Mouse (Mus musculus) intestine, embryonic 14.5 days (tissue): ENCODE data around the gene Cdpf1. TPM values are rescaled to one million over a fixed set of nuclear protein-coding genes. Genes with fewer than 3 reads are reported as not detected.

Source experiments
- ATAC-seq: fragments of 200-750 bp; cut with Nextera tagmentation; replicated peaks from 2 replicates; pipeline ENCODE4 v1.8.0; 2017; ENCODE audit warnings: low read depth, moderate number of reproducible peaks, moderate TSS enrichment, moderate library complexity; ENCODE audit not compliant: low FRiP score, low TSS enrichment
- DNase-seq: peaks from one replicate; pipeline ENCODE4 v3.0.0-alpha.2; 2018; ENCODE audit warnings: low spot score
- H3K27ac ChIP-seq: fragments of 300-500 bp; sonication (generic); 2 replicates; pipeline ENCODE4 v1.5.1; 2014; ENCODE audit warnings: low read depth, mild to moderate bottlenecking, control low read depth
- H3K27me3 ChIP-seq: fragments of 300-500 bp; sonication (generic); replicated peaks from 2 replicates; pipeline ENCODE4 v1.6.1; 2014; ENCODE audit warnings: low read length, control low read depth; ENCODE audit not compliant: control insufficient read depth, insufficient read depth
- H3K36me3 ChIP-seq: fragments of 300-500 bp; sonication (generic); 2 replicates; pipeline ENCODE4 v1.6.1; 2014; ENCODE audit warnings: low read length, control low read depth; ENCODE audit not compliant: control insufficient read depth, insufficient read depth
- H3K4me1 ChIP-seq: fragments of 300-500 bp; sonication (generic); replicated peaks from 2 replicates; pipeline ENCODE4 v1.6.1; 2014; ENCODE audit warnings: low read length, control low read depth, mixed read lengths; ENCODE audit not compliant: control insufficient read depth, insufficient read depth
- H3K4me2 ChIP-seq: fragments of 300-500 bp; sonication (generic); 2 replicates; pipeline ENCODE4 v1.6.1; 2014; ENCODE audit warnings: low read length
- H3K4me3 ChIP-seq: fragments of 300-500 bp; sonication (generic); 2 replicates; pipeline ENCODE4 v1.5.1; 2014; ENCODE audit warnings: low read depth, low read length, control low read depth, mixed read lengths
- H3K9ac ChIP-seq: fragments of 300-500 bp; sonication (generic); 2 replicates; pipeline ENCODE4 v1.6.1; 2014; ENCODE audit warnings: mild to moderate bottlenecking, low read length
- H3K9me3 ChIP-seq: fragments of 300-500 bp; sonication (generic); 2 replicates; pipeline ENCODE4 v1.6.1; 2016; ENCODE audit warnings: low read length, control low read depth; ENCODE audit not compliant: control insufficient read depth
- WGBS: fragments of 180-500 bp; shearing (Covaris S2); extraction: QIAGEN DNeasy Blood & Tissue Kit; methylation state at CpG from one replicate; pipeline ENCODE4 v1.1.7; 2014; 5-methylcytosine and 5-hydroxymethylcytosine counted together
- polyA plus RNA-seq: library from polyadenylated mRNA; unstranded; fragments of >200 nt; fragmentation: Nextera tagmentation; extraction: Ambion mirVana; gene quantifications from 2 replicates; pipeline ENCODE4 v1.2.1, GENCODE M21; 2014

Gene Cdpf1
- polyA plus RNA-seq, 1 experiment from 2014 or later = 38.5 TPM

DNA sequence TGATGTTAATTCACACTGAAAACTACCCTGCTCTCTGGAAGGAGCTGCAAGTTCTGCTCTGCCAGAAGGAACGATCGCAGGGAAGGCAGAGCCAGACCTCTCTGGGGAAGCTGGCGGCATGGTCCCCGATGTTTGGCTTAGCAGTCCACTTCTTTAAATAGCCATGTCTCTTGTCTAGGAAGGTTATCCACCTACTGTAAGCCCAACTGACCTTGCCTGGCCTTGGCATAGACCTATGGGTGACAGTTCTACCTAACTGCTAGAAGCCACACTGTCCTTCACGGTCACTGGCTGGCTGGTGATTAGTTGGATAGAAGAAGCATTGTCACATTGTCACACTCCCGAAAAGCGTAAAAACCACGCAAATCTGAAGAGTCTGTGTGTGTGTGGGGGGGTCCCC, 12.8 kb downstream of the Cdpf1 start:
- Histone ChIP-seq H3K36me3 (no peaks in the 10 kb centered on the region), H3K27me3 (no peaks in the 10 kb centered on the region), H3K27ac (no peak overlapping the region), H3K4me2 (no peak overlapping the region), H3K9me3 (no peaks in the 10 kb centered on the region), H3K9ac (no peak overlapping the region), H3K4me3 (no peak overlapping the region), H3K4me1 (no peaks in the 10 kb centered on the region)
- 89% methylated on average over 8 of the region's 8 CpGs for WGBS
- ATAC-seq = no peak
- DNase-seq = no peak

DNA sequence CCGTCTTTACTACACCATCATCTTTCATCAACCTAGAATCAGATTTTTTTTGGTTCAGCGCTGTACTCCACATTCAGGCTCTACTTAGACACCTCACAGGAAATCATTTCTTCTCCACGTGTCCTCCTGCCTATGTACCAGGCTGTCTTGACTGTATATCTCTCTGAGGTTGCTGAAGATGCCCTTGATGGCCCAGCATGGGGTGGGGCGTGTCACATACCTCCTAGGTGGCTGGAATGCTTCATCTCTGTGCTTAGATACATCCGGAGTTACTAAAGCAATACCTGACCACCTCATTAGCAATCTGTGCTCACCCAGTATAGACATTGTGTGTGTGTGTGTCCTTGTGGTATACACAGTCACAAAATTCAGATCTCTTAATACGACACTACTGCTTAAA, 16.0 kb downstream of the Cdpf1 start:
- Histone ChIP-seq H3K9ac (no peak overlapping the region), H3K4me1 (no peaks in the 10 kb centered on the region), H3K9me3 (no peaks in the 10 kb centered on the region), H3K27me3 (no peaks in the 10 kb centered on the region), H3K4me3 (no peak overlapping the region), H3K36me3 (no peaks in the 10 kb centered on the region), H3K27ac (no peak overlapping the region), H3K4me2 (no peak overlapping the region)
- DNase-seq (no peak), ATAC-seq (no peak)
- WGBS = 64% methylated on average over 6 of the region's 6 CpGs

- Histone ChIP-seq H3K9me3 (no peaks in the 10 kb centered on the region), H3K4me2 (no peak overlapping the region), H3K4me3 (no peak overlapping the region), H3K36me3 (no peaks in the 10 kb centered on the region), H3K4me1 (no peaks in the 10 kb centered on the region), H3K27me3 (no peaks in the 10 kb centered on the region), H3K9ac (no peak overlapping the region), H3K27ac (no peak overlapping the region)
- ATAC-seq = no peak
- DNase-seq = no peak
- WGBS = 79% methylated on average over 1 of the region's 1 CpGs
Observed at GRCm38 (mm10) chr15:85792819-85793218, 18.7 kb downstream of the Cdpf1 start.

GRCm38 (mm10) chr15:85791449-85791848, 20.0 kb downstream of the Cdpf1 start:
- no peaks in the 10 kb centered on the region for H3K27me3 ChIP-seq
- H3K9me3 ChIP-seq = no peaks in the 10 kb centered on the region
- H3K9ac ChIP-seq = no peak overlapping the region
- no peak overlapping the region for H3K4me3 ChIP-seq
- H3K4me1 ChIP-seq = no peaks in the 10 kb centered on the region
- WGBS = 82% methylated on average over 4 of the region's 4 CpGs
- H3K4me2 ChIP-seq = no peak overlapping the region
- DNase-seq (no peak), ATAC-seq (no peak)
- no peaks in the 10 kb centered on the region for H3K36me3 ChIP-seq
- no peak overlapping the region for H3K27ac ChIP-seq

GRCm38 (mm10) chr15:85788633-85789032, 22.9 kb downstream of the Cdpf1 start:
- no peak overlapping the region for H3K9ac ChIP-seq
- no peak for DNase-seq
- no peaks in the 10 kb centered on the region for H3K36me3 ChIP-seq
- 72% methylated on average over 16 of the region's 16 CpGs for WGBS
- H3K4me3 ChIP-seq = no peak overlapping the region
- H3K9me3 ChIP-seq = no peaks in the 10 kb centered on the region
- no peak overlapping the region for H3K4me2 ChIP-seq
- H3K27ac ChIP-seq = no peak overlapping the region
- no peak for ATAC-seq
- H3K4me1 ChIP-seq = no peaks in the 10 kb centered on the region
- H3K27me3 ChIP-seq = no peaks in the 10 kb centered on the region

DNA sequence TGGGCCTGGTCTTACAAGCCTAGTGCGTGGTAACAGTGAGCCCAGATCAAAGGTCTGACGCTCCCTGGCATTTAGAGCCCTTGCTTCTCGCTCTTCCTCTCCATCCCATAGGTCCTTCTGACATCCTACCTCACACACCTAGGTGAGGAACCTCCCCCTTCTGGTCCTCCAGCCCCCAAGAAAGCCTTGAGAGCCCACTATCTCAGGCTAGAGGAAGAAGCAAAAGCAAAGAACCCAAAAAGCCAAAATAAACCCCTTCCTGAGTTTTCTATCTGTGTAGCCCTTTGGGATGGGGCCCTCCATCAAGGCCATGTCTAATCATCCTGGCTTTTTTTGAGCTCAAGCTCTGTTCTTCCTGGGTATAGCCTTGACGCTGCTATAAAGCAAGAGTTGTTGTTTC, 23.4 kb downstream of the Cdpf1 start:
- H3K27me3 ChIP-seq = no peaks in the 10 kb centered on the region
- no peaks in the 10 kb centered on the region for H3K4me1 ChIP-seq
- DNase-seq (no peak), ATAC-seq (no peak)
- no peak overlapping the region for H3K9ac ChIP-seq
- no peaks in the 10 kb centered on the region for H3K36me3 ChIP-seq
- H3K9me3 ChIP-seq = no peaks in the 10 kb centered on the region
- H3K4me2 ChIP-seq = no peak overlapping the region
- 86% methylated on average over 4 of the region's 4 CpGs for WGBS
- no peak overlapping the region for H3K27ac ChIP-seq
- H3K4me3 ChIP-seq = no peak overlapping the region

DNA sequence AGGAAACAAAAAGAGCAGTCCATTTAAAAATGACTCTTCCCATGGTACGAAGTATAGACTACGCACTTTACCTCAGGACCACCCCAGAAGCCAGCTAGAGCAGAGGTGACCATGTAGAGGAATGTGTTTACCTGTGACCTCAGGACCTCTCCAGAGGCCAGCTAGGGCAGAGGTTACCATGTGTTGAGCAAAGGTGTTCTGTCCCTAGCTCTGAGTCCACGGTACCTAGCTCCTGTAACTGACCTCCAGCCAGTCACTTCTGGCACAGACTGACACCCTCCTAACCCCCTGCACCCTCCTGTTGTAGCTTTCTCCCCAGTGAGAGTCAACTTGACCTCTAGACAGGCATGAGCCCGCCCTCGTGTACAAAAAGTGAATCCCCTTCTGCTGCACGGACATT, 24.0 kb downstream of the Cdpf1 start:
- Histone ChIP-seq H3K27ac (no peak overlapping the region), H3K27me3 (no peaks in the 10 kb centered on the region), H3K4me3 (no peak overlapping the region), H3K36me3 (no peaks in the 10 kb centered on the region), H3K9ac (no peak overlapping the region), H3K4me1 (no peaks in the 10 kb centered on the region), H3K9me3 (no peaks in the 10 kb centered on the region), H3K4me2 (no peak overlapping the region)
- 82% methylated on average over 6 of the region's 6 CpGs for WGBS
- no peak for ATAC-seq
- DNase-seq = no peak

- ATAC-seq = no peak
- no peaks in the 10 kb centered on the region for H3K36me3 ChIP-seq
- no peak overlapping the region for H3K4me3 ChIP-seq
- DNase-seq = no peak
- H3K4me2 ChIP-seq = no peak overlapping the region
- no peak overlapping the region for H3K9ac ChIP-seq
- no peaks in the 10 kb centered on the region for H3K9me3 ChIP-seq
- no peak overlapping the region for H3K27ac ChIP-seq
- no peaks in the 10 kb centered on the region for H3K4me1 ChIP-seq
- no peaks in the 10 kb centered on the region for H3K27me3 ChIP-seq
- WGBS = 74% methylated on average over 5 of the region's 5 CpGs
Observed at GRCm38 (mm10) chr15:85786711-85787110, 24.8 kb downstream of the Cdpf1 start.

DNA sequence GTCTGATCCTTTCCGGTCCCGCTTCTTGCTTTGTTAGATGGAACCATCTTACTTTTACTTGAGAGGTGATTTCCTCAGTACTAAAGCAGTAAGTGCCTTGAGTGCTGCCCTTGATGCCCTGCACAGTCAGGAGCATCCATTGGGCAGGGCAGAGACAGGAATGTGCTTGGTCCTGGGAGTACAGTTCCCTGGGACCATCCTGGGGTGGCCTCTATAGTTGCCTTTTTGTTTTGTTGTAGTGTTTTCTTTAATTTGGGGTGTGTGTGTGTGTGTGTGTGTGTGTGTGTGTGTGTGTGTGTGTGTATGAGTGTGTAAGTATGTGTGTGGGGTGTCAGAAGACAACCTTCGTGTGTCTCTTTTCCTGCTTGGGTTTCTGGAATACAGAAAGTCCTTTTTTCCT, 27.2 kb downstream of the Cdpf1 start:
- H3K9me3 ChIP-seq = no peaks in the 10 kb centered on the region
- no peak overlapping the region for H3K9ac ChIP-seq
- no peak overlapping the region for H3K4me3 ChIP-seq
- no peaks in the 10 kb centered on the region for H3K4me1 ChIP-seq
- ATAC-seq = no peak
- 88% methylated on average over 3 of the region's 3 CpGs for WGBS
- H3K36me3 ChIP-seq = no peaks in the 10 kb centered on the region
- no peak overlapping the region for H3K27ac ChIP-seq
- DNase-seq = no peak
- no peak overlapping the region for H3K4me2 ChIP-seq
- H3K27me3 ChIP-seq = no peaks in the 10 kb centered on the region
